Mouse (Mus musculus): Measurements from ENCODE around the gene Trpc1.

DNA sequence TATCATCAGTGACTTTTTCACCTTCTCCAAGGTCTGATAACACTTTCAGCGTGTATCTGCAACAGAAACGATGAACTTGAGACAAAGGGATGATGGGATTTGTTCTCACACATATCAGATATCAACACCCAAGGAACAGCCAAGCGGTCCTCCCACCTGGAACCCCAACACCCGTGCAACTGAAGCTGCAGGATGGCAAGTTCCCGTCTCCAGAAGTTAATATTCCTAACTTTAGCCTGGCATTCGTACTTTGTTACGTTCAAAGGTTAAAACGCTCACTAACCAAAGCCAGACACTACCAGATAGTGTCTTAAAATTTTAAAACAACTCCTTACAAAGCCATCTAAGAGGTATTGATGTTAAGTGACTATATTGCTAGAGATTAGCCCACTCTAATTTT lies 11.2 kb upstream of the Trpc1 start:
- TF ChIP-seq CTCF (IDR thresholded peaks at IDR 0.05 in 2 of 3, conservative IDR thresholded peaks at IDR 0.05 in 1 of 3; ENCODE audit: control insufficient read depth in 1 of 3, insufficient read depth in 1 of 3, low read depth in 2 of 3, low read length in 3 of 3, poor library complexity in 1 of 3, severe bottlenecking in 1 of 3) (no peak), EP300 (IDR thresholded peaks at IDR 0.05; ENCODE audit: low read depth in 1 of 2, low read length in 2 of 2) (no peak), E2F4 (IDR thresholded peaks at IDR 0.05; ENCODE audit: borderline replicate concordance, low read depth, low read length) (no peak), RAD21 (IDR thresholded peaks at IDR 0.05; ENCODE audit: low read depth, low read length) (no peak), MYB (IDR thresholded peaks at IDR 0.05; ENCODE audit: low read depth, low read length) (no peak), POLR2AphosphoS2 (IDR thresholded peaks at IDR 0.05; ENCODE audit: low read length) (no peak), POLR2A (IDR thresholded peaks at IDR 0.05; ENCODE audit: control insufficient read depth in 1 of 2, insufficient read depth in 1 of 2, low read depth in 1 of 2, low read length in 2 of 2, poor library complexity in 1 of 2) (no peak), GATA1 (IDR thresholded peaks at IDR 0.05; ENCODE audit: low read depth, low read length) (no peak), MXI1 (IDR thresholded peaks at IDR 0.05; ENCODE audit: low read depth, low read length) (no peak)

Data from MEL (cell line).